Mouse (Mus musculus) lung, adult 2 months (tissue): Measurements from ENCODE around the gene H2afb2. TPM values are rescaled to one million over a fixed set of nuclear protein-coding genes. Genes with fewer than 3 reads are reported as not detected.

Experiments
- DNase-seq: peaks from one replicate; pipeline ENCODE4 v3.0.0; 2022
- H3K4me1 ChIP-seq: fragments of 200-500 bp; 2 replicates; pipeline ENCODE4 v1.6.1; 2011; ENCODE audit warnings: low read length; ENCODE audit not compliant: control insufficient read depth, insufficient read depth
- H3K4me3 ChIP-seq: fragments of 200-500 bp; replicated peaks from 2 replicates; pipeline ENCODE3; 2011; ENCODE audit warnings: low read depth, mild to moderate bottlenecking, control low read depth, low read length; ENCODE audit errors: extremely low read depth
- CTCF ChIP-seq: fragments of 200-500 bp; IDR thresholded peaks from 2 replicates; pipeline ENCODE4 v1.5.1; 2011; ENCODE audit warnings: mild to moderate bottlenecking, low read length, control low read depth; ENCODE audit not compliant: insufficient read depth
- POLR2A ChIP-seq: fragments of 200-500 bp; IDR thresholded peaks from 2 replicates; pipeline ENCODE4 v1.6.1; 2011; ENCODE audit warnings: low read depth, mild to moderate bottlenecking, control low read depth, low read length, borderline replicate concordance; ENCODE audit errors: extremely low read depth
- WGBS: fragments of 180-500 bp; shearing (Covaris S2); methylation state at CpG from one replicate; pipeline ENCODE4 v1.1.7; 2018; 5-methylcytosine and 5-hydroxymethylcytosine counted together
- polyA plus RNA-seq: library from polyadenylated mRNA; depleted of rRNA; stranded (reverse); fragments of >200 nt; gene quantifications from 2 replicates; pipeline ENCODE4 v1.2.3, GENCODE M21; 2012; rRNA removed

H2afb2 gene
- not detected in 2 replicates for polyA plus RNA-seq

GRCm38 (mm10) chrX:116680878-116681277 is at the start of gene H2afb2:
TSS of gene H2afb2 (plus strand) at chrX:116681178.
- WGBS, result 82% methylated on average over 6 of the region's 6 CpGs
- Histone ChIP-seq H3K4me1 (no peaks in the 10 kb centered on the region), H3K4me3 (no peak within 1 kb of the TSS)
- DNase-seq, result no peak
- TF ChIP-seq CTCF (no peak), POLR2A (no peak)

Other genes starting within 250 kb of the H2afb2 start
- not detected in 2 replicates for gene Cpxcr1, start 232.2 kb upstream of the H2afb2 start, polyA plus RNA-seq